Mouse (Mus musculus): ENCODE data around the gene Steap3. TPM values are rescaled to one million over a fixed set of nuclear protein-coding genes. Genes with fewer than 3 reads are reported as not detected.

The Steap3 gene
- polyA plus RNA-seq, 1 experiment from 2014 or later = 3.3 TPM

DNA sequence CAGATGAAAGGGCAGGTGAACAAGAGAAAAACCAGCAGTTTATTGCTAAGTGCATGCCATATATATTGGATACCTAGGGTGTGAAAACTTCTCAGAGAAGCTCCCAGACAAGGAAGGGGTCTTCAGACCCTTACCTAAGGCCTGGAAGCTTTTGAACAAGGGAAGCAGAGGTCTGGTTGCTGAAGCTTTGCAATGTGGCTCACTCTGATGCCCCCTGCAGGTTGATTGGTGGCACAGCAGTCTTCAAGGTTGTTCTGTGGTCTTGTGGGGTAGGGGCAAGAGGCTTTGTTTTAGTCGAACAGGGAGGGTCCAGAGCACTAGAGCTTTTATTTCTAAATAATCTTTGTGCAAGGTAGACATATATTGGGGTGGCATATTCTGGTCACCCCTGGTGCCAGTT, 117.2 kb downstream of the Steap3 start:
- H3K27me3 ChIP-seq (replicated peaks; ENCODE audit: control insufficient read depth, insufficient read depth, low read length) = no peaks in the 10 kb centered on the region
- no peaks in the 10 kb centered on the region for H3K4me1 ChIP-seq (ENCODE audit: control insufficient read depth, insufficient read depth, low read length)
- no peaks in the 10 kb centered on the region for H3K36me3 ChIP-seq (ENCODE audit: control insufficient read depth, insufficient read depth, low read length)
- no peak for ATAC-seq
- H3K9me3 ChIP-seq (ENCODE audit: control insufficient read depth, low read length) = no peaks in the 10 kb centered on the region
- H3K4me2 ChIP-seq (ENCODE audit: low read depth, low read length) = no peak overlapping the region
- H3K9ac ChIP-seq (ENCODE audit: low read depth, low read length) = no peak overlapping the region
- WGBS = 20% methylated on average over 1 of the region's 1 CpGs
- no peak overlapping the region for H3K4me3 ChIP-seq (ENCODE audit: low read length)
- H3K27ac ChIP-seq (ENCODE audit: low read length) = no peak overlapping the region

DNA sequence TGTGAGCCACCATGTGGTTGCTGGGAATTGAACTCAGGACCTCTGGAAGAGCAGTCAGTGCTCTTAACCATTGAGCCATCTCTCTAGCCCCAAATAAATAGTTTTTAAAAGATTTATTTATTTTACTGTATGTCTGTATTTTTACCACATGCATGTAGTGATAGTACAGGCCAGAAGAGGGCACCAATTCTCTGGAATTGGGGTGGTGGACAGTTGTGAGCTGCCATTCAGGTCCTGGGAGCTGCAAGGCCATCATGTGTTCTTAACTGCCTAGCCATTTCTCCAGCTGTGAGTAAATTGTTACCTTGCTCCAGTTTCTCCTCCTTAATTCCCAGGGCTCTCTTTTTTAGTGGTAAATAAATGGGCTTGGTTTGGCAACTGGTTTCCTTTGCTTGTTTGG, 118.3 kb downstream of the Steap3 start:
- Histone ChIP-seq H3K36me3 (ENCODE audit: control insufficient read depth, insufficient read depth, low read length) (no peaks in the 10 kb centered on the region), H3K4me2 (ENCODE audit: low read depth, low read length) (no peak overlapping the region), H3K27ac (ENCODE audit: low read length) (no peak overlapping the region), H3K9me3 (ENCODE audit: control insufficient read depth, low read length) (no peaks in the 10 kb centered on the region), H3K9ac (ENCODE audit: low read depth, low read length) (no peak overlapping the region), H3K4me1 (ENCODE audit: control insufficient read depth, insufficient read depth, low read length) (no peaks in the 10 kb centered on the region), H3K27me3 (replicated peaks; ENCODE audit: control insufficient read depth, insufficient read depth, low read length) (no peaks in the 10 kb centered on the region), H3K4me3 (ENCODE audit: low read length) (no peak overlapping the region)
- ATAC-seq = no peak

DNA sequence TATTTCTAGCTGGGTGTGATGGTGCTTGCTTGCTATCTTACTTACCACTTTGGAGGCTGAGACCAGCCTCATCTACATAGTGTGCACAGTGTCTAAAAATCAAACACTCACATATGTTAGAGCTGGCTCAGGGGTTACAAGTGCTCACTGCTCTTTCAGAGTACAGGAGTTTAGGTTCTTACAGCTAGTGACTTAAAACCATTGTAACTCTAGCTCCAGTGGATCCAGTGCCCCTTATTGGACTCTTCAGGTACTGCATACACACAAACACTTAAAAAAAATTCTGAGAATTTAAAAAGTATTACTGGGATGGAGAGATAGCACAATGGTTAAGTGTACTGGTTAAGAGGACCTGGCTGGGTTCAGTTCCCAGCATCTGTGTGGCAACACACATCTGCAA, 125.5 kb downstream of the Steap3 start:
- no peaks in the 10 kb centered on the region for H3K27me3 ChIP-seq (replicated peaks; ENCODE audit: control insufficient read depth, insufficient read depth, low read length)
- no peak overlapping the region for H3K4me2 ChIP-seq (ENCODE audit: low read depth, low read length)
- H3K4me3 ChIP-seq (ENCODE audit: low read length) = no peak overlapping the region
- no peaks in the 10 kb centered on the region for H3K36me3 ChIP-seq (ENCODE audit: control insufficient read depth, insufficient read depth, low read length)
- no peak overlapping the region for H3K27ac ChIP-seq (ENCODE audit: low read length)
- no peaks in the 10 kb centered on the region for H3K4me1 ChIP-seq (ENCODE audit: control insufficient read depth, insufficient read depth, low read length)
- no peak for ATAC-seq
- H3K9me3 ChIP-seq (ENCODE audit: control insufficient read depth, low read length) = no peaks in the 10 kb centered on the region
- no peak overlapping the region for H3K9ac ChIP-seq (ENCODE audit: low read depth, low read length)

- 87% methylated on average over 8 of the region's 8 CpGs for WGBS
- H3K27me3 ChIP-seq (replicated peaks; ENCODE audit: control insufficient read depth, insufficient read depth, low read length) = no peaks in the 10 kb centered on the region
- H3K27ac ChIP-seq (ENCODE audit: low read length) = no peak overlapping the region
- H3K9me3 ChIP-seq (ENCODE audit: control insufficient read depth, low read length) = no peaks in the 10 kb centered on the region
- H3K36me3 ChIP-seq (ENCODE audit: control insufficient read depth, insufficient read depth, low read length) = no peaks in the 10 kb centered on the region
- ATAC-seq = no peak
- no peak overlapping the region for H3K4me2 ChIP-seq (ENCODE audit: low read depth, low read length)
- H3K4me1 ChIP-seq (ENCODE audit: control insufficient read depth, insufficient read depth, low read length) = no peaks in the 10 kb centered on the region
- no peak overlapping the region for H3K9ac ChIP-seq (ENCODE audit: low read depth, low read length)
- H3K4me3 ChIP-seq (ENCODE audit: low read length) = no peak overlapping the region
Measured at GRCm38 (mm10) chr1:120145527-120146216, 126.8 kb downstream of the Steap3 start.

DNA sequence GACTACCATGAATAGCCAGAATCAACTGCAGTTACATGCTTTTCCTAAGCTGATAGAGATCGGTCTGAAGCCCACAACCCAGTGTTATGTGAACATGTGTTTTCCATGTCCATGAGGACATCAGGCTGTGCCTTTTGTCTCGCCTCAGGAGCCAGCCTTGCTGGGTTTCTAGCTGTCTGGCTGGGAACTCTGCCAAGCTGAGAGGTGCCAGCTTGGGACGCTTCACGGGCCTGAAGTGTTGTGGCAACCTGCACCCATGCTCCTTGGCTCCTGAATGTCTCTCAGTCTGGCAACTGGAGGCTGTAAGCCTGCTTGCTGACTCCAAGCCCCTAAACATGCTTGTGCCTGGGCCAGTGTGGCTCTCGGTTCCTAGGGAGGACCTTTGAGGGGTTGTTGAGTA, 130.0 kb downstream of the Steap3 start:
- H3K4me3 ChIP-seq (ENCODE audit: low read length) = no peak overlapping the region
- no peak overlapping the region for H3K27ac ChIP-seq (ENCODE audit: low read length)
- no peaks in the 10 kb centered on the region for H3K9me3 ChIP-seq (ENCODE audit: control insufficient read depth, low read length)
- no peak overlapping the region for H3K9ac ChIP-seq (ENCODE audit: low read depth, low read length)
- WGBS = 74% methylated on average over 5 of the region's 5 CpGs
- H3K4me2 ChIP-seq (ENCODE audit: low read depth, low read length) = no peak overlapping the region
- H3K27me3 ChIP-seq (replicated peaks; ENCODE audit: control insufficient read depth, insufficient read depth, low read length) = no peaks in the 10 kb centered on the region
- ATAC-seq = no peak
- H3K36me3 ChIP-seq (ENCODE audit: control insufficient read depth, insufficient read depth, low read length) = no peaks in the 10 kb centered on the region
- no peaks in the 10 kb centered on the region for H3K4me1 ChIP-seq (ENCODE audit: control insufficient read depth, insufficient read depth, low read length)

Other genes starting within 250 kb of the Steap3 start
- gene Tmem37, start 198.6 kb downstream of the Steap3 start, polyA plus RNA-seq (2015; fragmentation: Nextera tagmentation; extraction: Ambion mirVana) = 108 and 129 TPM in 2 replicates
- 1,842 and 2,069 TPM in 2 replicates for gene Dbi, start 151.6 kb downstream of the Steap3 start, polyA plus RNA-seq (2015; fragmentation: Nextera tagmentation; extraction: Ambion mirVana)
- gene 3110009E18Rik, start 151.5 kb downstream of the Steap3 start, polyA plus RNA-seq (2015; fragmentation: Nextera tagmentation; extraction: Ambion mirVana) = 13.2 and 14.6 TPM in 2 replicates
- gene C1ql2, start 67.9 kb upstream of the Steap3 start, polyA plus RNA-seq (2015; fragmentation: Nextera tagmentation; extraction: Ambion mirVana) = not detected in 2 replicates
- 0.34 and 0.56 TPM in 2 replicates for gene Marco, start 232.3 kb upstream of the Steap3 start, polyA plus RNA-seq (2015; fragmentation: Nextera tagmentation; extraction: Ambion mirVana)